Mouse (Mus musculus): ENCODE measurements around the gene Igfbp7.

- TF ChIP-seq GATA1 (IDR thresholded peaks at IDR 0.05; ENCODE audit: borderline replicate concordance, low read length): no peak
- TF ChIP-seq CTCF (IDR thresholded peaks at IDR 0.05; ENCODE audit: low read depth, low read length): no peak
- no peak for TF ChIP-seq TAL1 (conservative IDR thresholded peaks at IDR 0.05; ENCODE audit: low read depth, low read length)
Measured at GRCm38 (mm10) chr5:77385900-77386595, 21.8 kb downstream of the Igfbp7 start.
